Mouse (Mus musculus): ENCODE results near the gene Cenpa.
"Not testable (repeated sequence)": the region's sequence is repeated elsewhere in the genome, so short reads cannot be mapped to it uniquely, and the experiment has no call there.

The Cenpa gene

DNA sequence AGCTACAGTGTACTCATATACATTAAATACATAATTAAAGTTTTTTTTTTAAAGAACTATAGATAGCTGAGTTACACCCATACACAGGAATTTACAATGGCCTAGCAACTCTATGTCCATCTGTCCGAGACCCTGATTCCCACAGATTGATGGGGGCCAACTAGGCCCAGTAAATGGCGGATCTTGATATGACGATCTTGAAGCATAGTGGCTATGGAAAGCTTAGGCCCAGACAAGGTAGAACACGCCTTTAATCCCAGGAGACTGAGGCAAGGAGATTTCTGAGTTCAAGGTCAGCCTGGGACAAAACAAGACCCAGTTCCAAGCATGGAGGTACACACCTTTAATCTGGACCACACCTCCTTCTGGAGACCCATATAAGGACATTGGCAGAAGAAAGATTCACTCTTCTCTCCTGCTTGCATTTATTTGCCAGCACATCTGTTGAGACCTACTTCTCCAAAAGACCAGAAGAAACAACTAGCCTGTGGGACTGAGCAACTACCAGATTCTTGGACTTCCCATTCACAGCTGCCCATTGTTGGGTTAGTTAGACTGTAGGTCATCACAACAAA is 12.2 kb downstream of the Cenpa start:
- DNase-seq (ENCODE audit: low read depth, low spot score): no peak

DNA sequence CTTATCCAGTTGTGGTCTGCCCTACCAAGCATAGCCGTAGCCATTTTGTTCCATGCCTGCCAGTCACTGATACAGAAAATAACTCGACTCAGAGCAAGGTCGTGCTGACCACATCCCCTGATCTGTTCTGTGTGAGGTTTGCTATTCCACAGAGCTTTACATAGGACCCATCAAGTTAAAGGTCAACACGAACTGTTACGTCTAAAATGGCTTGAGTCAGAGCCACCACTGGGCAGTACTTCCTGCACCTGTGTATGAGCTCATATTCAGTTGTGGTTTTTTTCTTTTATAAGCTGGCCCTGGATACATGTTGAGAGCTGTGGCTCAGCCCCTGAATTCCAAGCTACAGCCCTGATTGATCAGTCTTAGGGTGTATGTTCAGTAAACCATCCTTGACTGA is 13.0 kb downstream of the Cenpa start:
- peak; percentile 25 for DNase-seq (ENCODE audit: low read depth, low spot score)

DNA sequence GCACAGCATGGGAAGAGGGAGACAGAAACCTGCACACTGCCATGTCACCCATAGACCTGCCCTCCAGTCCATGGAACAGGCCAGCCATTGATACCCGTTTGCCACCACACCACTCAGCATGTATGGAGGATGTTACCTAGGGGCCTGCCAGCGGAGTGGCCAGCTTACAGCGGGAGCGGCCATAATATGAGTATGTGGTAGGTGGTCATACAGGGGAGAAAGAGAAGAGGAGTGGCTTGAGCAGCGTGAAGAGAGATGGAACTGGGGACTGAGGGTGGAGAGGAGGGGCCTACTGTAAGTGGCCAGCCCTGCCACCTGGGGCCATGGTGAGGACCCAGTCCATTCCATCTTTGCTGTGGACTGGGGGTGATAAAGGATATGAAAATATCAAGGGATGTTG is 15.4 kb downstream of the Cenpa start:
- no peak for DNase-seq (ENCODE audit: low read depth, low spot score)

DNA sequence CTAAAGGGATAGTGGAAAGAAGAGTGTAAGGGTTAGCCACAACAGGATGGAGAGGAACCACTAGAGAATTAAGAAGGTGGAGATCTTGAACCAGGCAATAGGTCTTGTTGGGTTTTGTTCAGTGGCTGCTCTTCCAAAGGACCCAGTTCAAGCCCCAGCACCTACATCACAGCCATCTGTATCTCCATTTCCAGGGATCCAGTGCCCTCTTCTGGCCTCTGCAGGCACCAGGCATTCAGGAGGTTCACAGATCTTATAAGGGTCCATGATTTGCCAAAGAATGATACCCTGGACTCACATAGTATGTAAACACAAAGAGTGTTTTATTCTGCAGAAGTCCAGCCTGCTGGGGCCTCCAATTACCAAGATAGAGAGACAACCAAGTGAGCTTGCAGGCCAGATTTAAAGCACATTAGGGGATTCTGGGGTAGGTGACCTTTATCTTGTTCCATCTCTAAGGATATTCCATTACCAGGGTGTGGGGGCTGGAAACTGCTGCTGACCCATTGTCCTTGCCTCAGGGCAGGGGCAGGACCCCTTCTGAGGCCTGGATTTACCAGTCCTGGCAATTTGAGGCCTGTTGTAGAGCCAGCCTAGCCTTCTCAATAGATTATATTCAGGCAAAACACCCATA is 16.5 kb downstream of the Cenpa start:
- DNase-seq (ENCODE audit: low read depth, low spot score): peak; percentile 44

DNA sequence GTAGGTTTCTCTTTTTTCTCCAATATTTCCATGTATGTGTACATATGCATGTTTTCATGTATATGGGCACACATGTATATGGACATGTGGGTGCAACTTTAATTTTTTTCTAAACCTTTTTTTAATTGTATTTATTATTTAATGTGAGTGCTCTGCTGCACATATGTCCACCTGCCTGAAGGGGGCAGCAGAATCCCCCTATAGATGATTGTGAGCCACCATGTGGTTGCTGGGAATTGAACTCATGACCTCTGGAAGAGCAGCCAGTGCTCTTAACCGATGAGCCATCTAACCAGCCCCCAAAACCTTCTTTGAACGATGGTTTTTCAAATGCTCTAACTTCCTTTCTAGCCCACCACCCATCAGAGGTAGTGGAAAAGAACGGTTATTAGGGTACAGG is 17.4 kb downstream of the Cenpa start:
- DNase-seq (ENCODE audit: low read depth, low spot score): peak; percentile 29

DNA sequence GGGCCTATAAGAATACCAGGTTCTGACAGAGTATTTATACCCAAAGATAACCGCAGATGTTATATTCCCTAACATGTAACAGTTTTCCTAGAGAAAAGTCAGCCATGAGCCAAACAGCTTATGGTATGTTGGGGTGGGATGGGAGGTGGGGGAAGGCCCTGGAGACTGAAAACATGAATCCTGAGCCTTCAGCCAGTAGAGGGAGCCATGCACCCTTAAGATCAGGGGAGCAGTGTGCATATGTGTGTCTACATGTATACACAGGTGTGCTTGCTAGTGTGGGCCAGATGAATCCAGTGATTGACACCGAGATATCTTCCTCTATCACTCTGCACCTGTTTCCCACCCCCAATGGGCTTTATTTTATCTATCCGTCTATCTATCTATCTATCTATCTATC is 20.2 kb downstream of the Cenpa start:
- DNase-seq (ENCODE audit: low read depth, low spot score): peak; percentile 43

DNA sequence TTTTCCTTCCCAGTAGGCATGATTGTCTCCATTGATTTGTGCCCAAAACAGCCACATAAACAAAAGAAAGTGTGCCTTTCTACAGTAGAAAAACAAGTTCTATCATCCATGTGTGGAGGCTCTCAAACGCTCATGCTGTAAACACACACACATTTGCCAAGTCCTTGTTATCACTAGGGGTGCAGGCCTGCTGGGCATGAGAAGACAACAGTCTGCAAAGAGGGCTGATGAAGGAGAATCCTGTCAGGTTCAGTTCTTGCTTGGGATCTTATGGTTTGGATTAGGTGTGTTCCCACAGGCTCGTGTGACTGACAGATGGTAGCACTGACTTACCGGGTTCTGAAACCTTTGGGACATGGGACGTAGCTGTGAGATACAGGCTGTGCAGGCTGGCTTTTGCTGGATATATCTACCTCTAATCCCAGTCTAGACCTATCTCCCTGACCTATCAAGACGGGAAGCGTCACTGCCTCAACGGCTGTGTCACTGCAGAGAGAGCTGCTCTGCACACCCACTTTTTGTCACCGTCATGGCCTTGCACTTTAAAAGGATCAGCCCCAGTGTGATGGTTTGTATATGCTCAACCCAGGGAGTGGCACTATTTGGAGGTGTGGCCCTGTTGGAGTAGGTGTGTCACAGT is 33.9 kb downstream of the Cenpa start:
- no peak for DNase-seq (ENCODE audit: low read depth, low spot score)

DNA sequence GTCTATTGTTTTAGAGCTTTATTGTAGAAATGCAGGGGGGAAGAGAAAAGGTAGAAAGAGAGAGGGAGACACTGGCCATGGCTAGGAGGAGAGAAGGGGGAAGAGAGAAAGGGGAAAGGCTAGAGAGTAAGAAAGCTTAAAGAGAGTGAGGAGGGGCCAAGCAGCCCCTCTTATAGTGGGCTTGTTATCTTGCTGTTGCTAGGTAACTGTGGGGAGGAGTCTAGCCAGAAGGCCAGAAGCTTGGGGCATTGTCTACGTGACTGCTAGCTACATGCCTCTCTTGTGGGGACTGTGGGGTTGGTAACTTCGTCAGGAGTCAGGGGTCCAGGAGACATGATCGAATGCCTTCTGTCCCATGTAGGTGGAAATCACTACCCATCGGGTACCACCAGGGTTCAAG is 34.8 kb downstream of the Cenpa start:
- not testable (repeated sequence) for DNase-seq (ENCODE audit: low read depth, low spot score)

DNA sequence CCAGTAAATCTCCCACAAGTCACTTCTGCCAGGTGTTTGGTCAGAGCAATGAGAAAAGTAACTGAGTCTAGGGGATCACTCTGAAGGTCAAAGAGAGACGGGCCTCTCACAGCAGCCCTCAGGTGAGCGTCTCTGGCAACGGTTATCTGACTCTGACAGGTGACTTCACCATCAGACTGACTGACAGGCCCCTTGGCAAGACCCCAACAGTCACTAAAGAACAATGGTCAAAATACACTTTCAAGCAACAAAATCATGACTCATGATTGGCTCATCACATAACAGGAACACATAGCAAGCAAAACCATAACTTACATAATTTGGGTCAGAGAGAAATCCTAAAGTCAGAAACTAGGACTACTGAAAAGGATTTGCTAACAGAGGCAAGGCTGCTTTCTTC is 35.3 kb downstream of the Cenpa start:
- DNase-seq (ENCODE audit: low read depth, low spot score): peak; percentile 65

DNA sequence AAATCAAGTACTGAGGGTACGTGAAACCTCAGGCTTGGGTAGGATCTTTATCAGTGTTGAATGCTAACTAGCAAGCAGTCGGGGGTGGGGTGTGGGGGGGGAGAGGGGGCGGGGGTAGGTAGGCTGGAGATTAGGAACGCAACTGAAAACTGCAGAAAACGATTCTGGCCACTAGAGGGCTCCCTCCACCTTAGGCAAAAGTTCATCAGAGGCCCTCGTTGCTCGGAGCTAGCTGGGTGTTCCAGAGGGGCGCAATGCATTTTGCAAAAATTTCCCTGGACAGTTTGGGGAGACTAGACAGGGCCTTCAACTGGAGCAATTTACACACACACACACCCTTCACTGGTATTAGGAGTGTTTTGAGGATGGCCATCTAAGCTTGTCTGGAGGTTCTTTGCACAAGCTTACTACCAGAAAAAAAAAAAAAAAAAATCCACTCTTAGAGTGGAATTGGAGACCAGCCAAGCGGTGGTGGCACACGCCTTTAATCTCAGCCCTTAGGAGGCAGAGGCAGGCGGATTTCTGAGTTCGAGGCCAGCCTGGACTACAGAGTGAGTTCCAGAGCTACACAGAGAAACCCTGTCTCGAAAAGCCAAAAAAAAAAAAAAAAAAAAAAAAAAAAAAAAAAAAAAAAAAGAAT is 43.3 kb downstream of the Cenpa start:
- peak; percentile 85 for DNase-seq (ENCODE audit: low read depth, low spot score)

DNA sequence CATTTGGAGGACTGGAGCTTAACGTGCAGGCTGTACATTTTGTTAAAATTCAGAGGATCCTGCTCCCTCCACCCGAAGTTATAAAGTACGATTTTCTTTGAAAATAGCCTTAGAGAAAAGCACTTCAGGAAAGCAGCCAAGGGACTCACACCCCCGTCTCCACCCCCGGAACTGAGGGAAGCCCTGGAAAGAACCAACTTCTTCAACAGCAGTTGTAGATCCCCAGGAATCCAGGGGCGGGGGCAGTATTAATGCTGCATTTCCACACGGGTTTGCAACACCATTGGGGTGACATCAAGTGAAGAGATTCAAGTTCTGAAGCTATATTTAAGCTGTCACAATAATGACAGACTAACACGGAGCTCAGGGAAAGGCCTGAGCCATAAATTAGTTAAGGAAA is 43.9 kb downstream of the Cenpa start:
- DNase-seq (ENCODE audit: low read depth, low spot score): no peak

DNA sequence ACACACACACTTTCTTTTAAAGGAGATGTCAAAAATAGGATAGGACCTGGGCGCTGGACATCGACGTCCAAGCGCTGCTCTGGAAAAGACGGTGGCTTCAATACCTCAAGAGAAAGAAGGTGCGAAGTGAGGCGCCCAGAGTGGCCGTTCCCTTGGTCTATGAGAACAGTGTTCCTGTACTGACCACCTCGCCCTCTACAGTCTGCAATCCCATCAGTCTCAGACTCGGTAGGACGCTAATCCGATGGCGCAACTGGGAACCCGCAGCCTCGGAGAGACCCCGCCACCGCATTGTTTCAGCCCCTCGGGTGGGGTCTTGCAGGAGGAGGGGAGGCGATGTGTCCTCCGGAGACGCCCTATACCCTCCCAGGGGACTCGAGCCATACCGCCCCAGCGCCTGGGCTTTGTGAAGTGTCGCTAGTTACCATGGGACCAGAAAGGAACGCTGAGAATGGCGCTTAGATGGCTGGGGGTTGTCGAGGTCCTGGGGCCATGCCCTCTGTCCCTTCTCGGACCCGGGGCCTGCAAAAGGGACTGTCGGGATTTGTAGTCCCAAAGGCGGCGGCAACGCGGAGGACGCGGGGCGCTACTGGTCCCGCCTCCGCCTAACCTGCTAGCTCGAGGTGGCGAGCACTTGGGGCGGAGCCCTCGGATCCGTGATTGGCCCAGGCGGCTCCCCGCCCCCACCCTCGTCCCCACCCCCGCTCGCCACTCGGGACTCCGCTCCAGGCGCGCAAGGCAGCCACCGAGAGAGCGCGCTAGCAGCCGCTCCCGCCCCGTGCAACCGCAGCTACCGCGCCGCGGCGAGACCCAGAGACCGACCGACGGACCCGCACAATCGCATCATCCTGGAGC is 44.8 kb downstream of the Cenpa start, which contains the start of gene Dpysl5:
Dpysl5 (plus strand) TSS at position 418 of the 855 bp plus-strand sequence.
- no peak for DNase-seq (ENCODE audit: low read depth, low spot score)

DNA sequence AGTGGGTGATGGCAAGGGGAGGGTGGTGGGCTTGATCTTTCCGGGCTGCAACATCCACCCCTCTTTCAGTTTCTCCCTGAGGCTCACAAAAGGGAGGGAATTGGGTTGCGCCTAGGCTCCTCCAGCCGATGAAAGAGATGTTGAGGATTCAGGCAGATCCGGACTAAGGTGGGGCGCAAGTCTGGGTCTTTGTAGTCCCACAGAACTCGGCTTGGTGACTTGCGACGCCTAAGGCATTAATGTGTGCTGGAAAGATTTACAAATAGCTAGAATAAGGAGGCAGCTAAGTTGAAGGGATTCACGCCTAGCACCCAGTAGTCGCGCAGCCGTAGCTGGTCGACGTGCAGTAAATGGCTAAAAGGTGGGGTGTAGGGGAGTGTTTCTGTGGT is 45.4 kb downstream of the Cenpa start:
- DNase-seq (ENCODE audit: low read depth, low spot score): no peak

DNA sequence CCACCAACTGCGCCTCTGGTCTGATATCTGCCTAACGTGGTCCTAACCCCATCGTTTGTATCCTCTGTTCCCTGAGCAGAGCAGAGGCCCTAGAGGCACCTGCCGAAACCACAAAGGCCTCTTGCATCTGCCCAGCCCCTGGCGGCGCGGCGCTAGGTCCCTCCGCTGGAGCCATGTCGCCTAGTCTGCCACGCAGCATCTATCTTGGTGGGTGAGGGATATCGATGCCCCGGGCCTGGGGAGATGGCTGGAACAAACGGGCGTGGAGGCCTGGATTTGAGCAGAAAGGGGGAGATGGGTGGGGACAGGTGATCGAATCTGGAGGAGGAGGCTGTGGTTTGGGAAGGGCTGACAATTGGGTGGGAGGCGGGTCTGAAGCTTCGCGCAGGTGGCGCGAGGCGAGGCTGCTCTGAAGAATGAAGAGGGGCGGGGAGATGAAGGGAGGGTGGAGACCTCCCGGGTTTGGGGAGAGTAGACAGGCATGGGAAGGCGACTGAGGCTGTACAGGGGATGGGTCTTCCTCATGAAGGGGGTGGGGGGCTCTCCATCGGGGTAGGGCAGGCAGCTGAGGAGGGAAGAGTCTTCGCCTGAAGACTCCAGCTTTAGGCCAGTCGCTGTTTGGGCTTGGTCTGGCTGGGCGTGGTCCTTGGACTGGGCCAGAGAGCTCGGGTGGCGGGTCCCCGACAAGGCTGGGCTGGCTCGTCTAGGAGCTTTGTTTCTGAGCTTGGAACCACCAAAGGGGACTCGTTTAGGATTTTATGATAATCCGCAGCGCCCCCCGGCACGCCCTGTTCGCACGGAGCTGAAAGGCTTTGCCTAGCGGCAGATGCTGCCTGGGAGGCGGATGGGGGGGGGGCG is 46.1 kb downstream of the Cenpa start:
- DNase-seq (ENCODE audit: low read depth, low spot score): no peak

DNA sequence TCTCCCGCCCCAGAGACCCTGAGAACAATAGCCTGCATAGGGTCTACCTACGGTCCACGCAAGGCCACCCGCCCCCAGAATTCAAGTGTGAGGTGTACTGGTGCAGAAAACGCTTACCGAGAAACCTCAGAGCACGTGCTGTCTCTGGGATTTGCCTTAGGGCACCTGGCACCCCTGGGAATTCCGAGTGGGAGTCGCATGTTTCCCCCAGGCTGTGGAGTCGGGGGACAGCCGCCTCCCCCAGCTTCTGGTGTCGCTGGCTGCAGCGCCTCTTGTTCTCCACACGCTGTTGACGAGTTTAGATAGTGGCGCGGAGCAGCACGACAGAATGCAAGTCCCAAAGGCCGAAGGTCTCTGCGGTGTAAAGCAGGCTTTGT is 46.7 kb downstream of the Cenpa start:
- no peak for DNase-seq (ENCODE audit: low read depth, low spot score)

DNA sequence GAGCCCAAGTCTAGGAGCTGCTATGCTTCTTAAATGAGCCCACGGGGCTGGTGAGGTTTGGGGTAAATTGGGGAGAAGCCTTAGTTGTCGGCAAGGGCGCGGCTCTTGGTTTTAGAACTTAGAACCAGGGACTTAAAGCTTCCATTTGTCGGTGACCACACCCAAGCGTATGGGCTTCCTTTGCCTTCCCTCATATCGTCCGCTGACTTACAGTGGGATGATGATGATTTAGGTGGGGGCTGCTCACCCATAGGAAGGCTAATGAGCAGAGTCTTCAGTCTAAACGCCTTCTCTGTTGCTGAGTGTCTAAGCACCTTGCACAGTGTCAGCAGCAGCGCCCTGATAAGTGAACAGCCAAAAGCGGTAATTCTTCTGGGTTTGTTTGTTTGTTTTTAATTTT is 47.1 kb downstream of the Cenpa start:
- DNase-seq (ENCODE audit: low read depth, low spot score): no peak

DNA sequence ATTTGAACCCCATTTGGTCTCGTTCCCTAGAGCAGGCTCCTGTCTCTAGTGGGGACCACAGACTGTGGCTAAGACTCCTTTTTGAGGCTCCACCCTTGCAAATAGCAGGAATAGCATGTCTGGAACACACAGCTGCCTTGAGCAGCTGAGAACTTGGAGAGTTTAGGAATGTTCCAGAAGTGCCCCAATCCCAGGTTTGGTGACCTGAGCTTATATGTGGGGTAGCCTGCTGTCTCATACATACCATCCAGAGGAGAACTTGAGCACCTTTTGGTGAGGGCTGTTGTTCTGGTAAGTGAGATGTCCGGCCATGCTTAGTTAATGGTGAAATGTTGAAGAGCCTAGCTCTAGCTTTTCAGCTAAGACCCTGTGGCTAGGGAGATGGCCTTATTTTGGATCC is 49.7 kb downstream of the Cenpa start:
- DNase-seq (ENCODE audit: low read depth, low spot score): no peak

DNA sequence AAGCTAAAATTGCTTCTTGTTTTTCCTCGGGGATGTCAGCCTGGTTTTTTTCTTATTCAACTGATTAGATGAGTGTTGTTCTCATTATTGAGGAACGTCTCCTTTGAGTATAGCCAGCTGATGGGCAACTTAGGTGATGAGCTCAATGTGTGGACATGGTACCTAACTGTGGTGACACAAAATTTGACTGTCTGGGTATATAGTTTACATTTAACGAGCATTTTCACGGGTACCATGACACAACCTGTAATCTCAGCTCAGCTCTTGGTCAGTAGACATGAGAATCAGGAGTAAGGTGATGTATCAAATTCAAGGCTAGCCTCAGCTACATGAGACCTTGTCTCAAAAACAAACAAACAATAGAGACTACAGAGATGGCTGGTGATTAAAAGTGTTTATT is 50.9 kb downstream of the Cenpa start:
- DNase-seq (ENCODE audit: low read depth, low spot score): no peak

DNA sequence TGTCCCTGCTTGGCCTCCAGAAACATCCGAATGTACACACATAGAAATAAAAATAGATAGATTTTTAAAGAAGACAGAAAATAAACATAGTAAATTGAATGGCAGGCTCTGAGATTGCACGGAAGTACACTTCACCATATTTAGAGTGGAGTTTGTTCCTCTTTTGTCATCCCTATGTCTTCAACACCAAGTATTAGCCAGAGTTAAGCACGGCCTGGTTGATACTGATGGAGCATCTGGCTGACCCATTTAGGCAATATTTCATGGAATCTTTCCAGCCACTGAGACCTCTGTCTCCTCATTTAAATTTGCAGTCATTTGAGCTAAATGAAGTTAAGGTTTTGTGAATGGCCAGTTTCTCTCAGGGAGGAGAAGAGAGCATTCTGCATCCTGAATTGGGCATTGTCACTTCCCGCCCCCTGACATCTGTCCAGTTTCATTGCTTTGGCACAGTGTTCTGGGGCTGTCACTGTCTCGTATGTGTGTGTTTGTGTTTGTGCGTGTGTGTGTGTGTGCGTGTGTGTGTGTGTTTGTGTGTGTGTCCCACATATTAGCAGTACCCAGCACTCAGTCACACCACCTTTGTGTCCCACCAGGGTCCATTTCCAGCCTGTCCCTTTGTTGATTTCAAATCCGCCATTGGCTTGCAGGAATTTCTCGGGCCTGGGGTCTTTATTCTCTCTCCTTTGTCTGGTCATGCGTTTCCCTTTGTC is 51.6 kb downstream of the Cenpa start:
- DNase-seq (ENCODE audit: low read depth, low spot score): no peak

DNA sequence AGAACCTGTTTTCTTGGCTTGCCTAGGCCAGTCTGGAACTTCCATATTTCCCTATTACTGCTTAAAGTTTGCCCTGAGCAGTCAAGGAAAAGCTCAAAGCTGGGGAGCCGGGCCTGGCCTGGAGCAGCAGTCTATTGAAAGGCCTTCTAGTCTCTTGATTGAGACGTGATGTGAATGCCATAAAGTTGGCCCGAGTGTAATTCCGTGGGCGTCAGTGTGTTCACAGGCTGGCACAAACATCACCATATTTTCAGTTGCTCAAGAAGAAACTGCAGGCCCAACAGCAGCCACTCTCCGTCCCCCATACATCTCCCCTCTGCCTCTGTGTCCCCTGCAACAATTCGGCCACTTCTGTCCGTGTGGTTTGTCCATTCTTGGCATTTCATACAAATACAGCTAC is 55.4 kb downstream of the Cenpa start:
- DNase-seq (ENCODE audit: low read depth, low spot score): no peak
